Mouse (Mus musculus) midbrain, embryonic 12.5 days (tissue): ENCODE measurements around the gene Rrp1b. TPM values are rescaled to one million over a fixed set of nuclear protein-coding genes. Genes with fewer than 3 reads are reported as not detected.

Experiments used
- ATAC-seq: fragments of 200-750 bp; cut with Nextera tagmentation; 2 replicates; pipeline ENCODE4 v1.8.0; 2017; ENCODE audit warnings: low read depth, moderate TSS enrichment, moderate library complexity; ENCODE audit not compliant: low FRiP score
- H3K27ac ChIP-seq: fragments of 300-500 bp; sonication (generic); replicated peaks from 2 replicates; pipeline ENCODE4 v1.5.1; 2016; ENCODE audit warnings: mild to moderate bottlenecking
- H3K27me3 ChIP-seq: fragments of 300-500 bp; sonication (generic); 2 replicates; pipeline ENCODE4 v1.6.1; 2016; ENCODE audit warnings: mild to moderate bottlenecking
- H3K36me3 ChIP-seq: fragments of 300-500 bp; sonication (generic); 2 replicates; pipeline ENCODE4 v1.6.1; 2016
- H3K4me1 ChIP-seq: fragments of 300-500 bp; sonication (generic); 2 replicates; pipeline ENCODE4 v1.6.1; 2016
- H3K4me2 ChIP-seq: fragments of 300-500 bp; sonication (generic); replicated peaks from 2 replicates; pipeline ENCODE4 v1.6.1; 2016; ENCODE audit warnings: mild to moderate bottlenecking, moderate library complexity
- H3K4me3 ChIP-seq: fragments of 300-500 bp; sonication (generic); 2 replicates; pipeline ENCODE4 v1.5.1; 2016; ENCODE audit warnings: mild to moderate bottlenecking
- H3K9ac ChIP-seq: fragments of 300-500 bp; sonication (generic); replicated peaks from 2 replicates; pipeline ENCODE4 v1.6.1; 2016; ENCODE audit warnings: mild to moderate bottlenecking, moderate library complexity
- H3K9me3 ChIP-seq: fragments of 300-500 bp; sonication (generic); 2 replicates; pipeline ENCODE4 v1.6.1; 2016; ENCODE audit warnings: mild to moderate bottlenecking
- WGBS: fragments of 180-500 bp; shearing (Covaris S2); methylation state at CpG from one replicate; pipeline ENCODE4 v1.1.7; 2016; 5-methylcytosine and 5-hydroxymethylcytosine counted together
- polyA plus RNA-seq: library from polyadenylated mRNA; unstranded; fragments of >200 nt; fragmentation: Nextera tagmentation; extraction: Ambion mirVana; gene quantifications from 2 replicates; pipeline ENCODE4 v1.2.1, GENCODE M21; 2016

Gene Rrp1b
- polyA plus RNA-seq, 1 experiment from 2014 or later: 54.5 TPM

- H3K4me3 ChIP-seq: no peak overlapping the region
Observed at GRCm38 (mm10) chr17:32013659-32014058, 22.2 kb upstream of the Rrp1b start.

GRCm38 (mm10) chr17:32016481-32016880, 19.4 kb upstream of the Rrp1b start:
- no peak overlapping the region for H3K4me2 ChIP-seq
- no peak overlapping the region for H3K27ac ChIP-seq
- H3K9ac ChIP-seq: no peak overlapping the region
- ATAC-seq: no peak
- H3K27me3 ChIP-seq: no peaks in the 10 kb centered on the region
- H3K9me3 ChIP-seq: no peaks in the 10 kb centered on the region
- no peaks in the 10 kb centered on the region for H3K36me3 ChIP-seq
- no peak overlapping the region for H3K4me3 ChIP-seq
- no peaks in the 10 kb centered on the region for H3K4me1 ChIP-seq
- 86% methylated on average over 8 of the region's 8 CpGs for WGBS

More at GRCm38 (mm10) chr17:32013659-32014058, 22.2 kb upstream of the Rrp1b start:
- ATAC-seq: no peak
- no peak overlapping the region for H3K9ac ChIP-seq
- H3K4me1 ChIP-seq: no peaks in the 10 kb centered on the region
- no peak overlapping the region for H3K4me2 ChIP-seq
- H3K9me3 ChIP-seq: no peaks in the 10 kb centered on the region
- H3K27me3 ChIP-seq: no peaks in the 10 kb centered on the region
- H3K36me3 ChIP-seq: no peaks in the 10 kb centered on the region
- no peak overlapping the region for H3K27ac ChIP-seq

DNA sequence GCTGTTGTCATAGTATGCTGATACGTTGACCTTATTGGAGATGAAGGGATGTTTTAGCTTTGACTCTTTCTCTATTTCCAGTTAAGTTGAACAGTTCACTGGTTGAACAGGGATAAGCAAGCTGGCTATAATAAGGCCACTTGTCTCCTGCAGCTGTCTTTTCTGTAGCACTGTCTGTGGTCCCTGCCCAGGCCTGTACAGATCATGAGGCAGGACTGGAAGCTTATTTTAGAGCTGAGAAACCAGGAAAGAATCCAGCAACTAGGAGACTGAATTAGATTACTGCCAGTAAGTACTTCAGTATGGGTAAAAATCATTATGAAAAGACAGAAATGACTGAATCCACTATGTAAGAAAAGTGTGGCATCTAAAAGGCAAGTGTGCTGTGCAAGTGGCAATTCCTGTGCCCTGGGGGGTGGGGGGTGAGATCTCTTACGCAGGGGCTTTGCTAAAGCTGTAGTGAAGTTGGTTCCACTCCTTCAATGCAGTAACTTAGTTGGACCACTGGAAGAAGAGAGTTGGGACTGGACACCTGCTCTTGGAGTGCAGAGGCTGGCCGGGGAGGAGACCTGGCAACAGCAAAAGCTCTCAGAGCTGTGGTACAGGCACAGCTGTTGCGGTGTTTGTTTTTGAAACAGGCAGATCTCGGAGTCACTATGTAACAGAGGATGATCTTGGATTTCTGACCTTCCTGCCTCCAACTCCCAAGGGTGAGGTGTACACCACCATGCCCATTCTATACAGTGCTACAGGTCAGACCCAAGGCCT, 17.6 kb upstream of the Rrp1b start:
- ATAC-seq: no peak
- H3K9ac ChIP-seq: no peak overlapping the region
- H3K36me3 ChIP-seq: no peaks in the 10 kb centered on the region
- H3K4me2 ChIP-seq: no peak overlapping the region
- no peak overlapping the region for H3K27ac ChIP-seq
- 86% methylated on average over 5 of the region's 5 CpGs for WGBS
- H3K4me1 ChIP-seq: no peaks in the 10 kb centered on the region
- H3K27me3 ChIP-seq: no peaks in the 10 kb centered on the region
- no peak overlapping the region for H3K4me3 ChIP-seq
- no peaks in the 10 kb centered on the region for H3K9me3 ChIP-seq

DNA sequence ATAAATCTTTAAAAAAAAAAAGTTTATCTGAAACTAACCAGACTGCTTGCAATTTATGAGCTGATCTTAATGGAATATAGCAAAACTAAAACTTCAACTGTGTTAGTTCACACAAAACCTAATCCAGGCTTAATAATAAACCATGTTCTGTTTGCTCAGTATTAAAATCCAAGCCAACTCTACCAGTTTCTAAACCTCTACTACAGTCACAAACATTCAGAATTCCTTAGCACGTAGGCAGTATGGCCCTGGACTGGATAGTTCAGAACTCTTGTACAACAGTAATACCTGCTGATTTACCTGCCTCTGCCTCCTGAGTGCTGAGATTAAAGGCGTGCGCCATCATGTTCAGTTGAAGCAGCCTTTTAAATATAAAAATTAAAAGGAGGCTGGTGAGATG, 13.9 kb upstream of the Rrp1b start:
- no peak overlapping the region for H3K4me2 ChIP-seq
- no peaks in the 10 kb centered on the region for H3K36me3 ChIP-seq

DNA sequence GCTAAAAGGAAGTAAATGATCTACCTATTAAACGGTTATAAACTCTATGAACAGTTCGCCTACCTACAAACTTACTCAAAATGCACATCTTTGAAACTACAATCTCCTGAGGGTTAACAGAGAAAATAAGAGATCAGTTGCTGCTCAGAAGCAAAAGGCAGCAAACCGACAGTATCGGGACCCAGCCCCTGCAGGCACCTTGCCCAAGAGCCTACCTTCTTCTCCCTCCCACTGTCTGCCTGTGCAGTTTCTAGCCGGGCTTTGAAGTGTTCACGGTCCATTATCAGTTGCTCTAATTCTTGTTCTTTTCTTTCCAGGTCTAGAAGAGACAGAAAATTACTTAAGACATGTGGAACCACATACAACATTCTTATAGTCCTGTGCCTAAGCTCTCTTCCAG, 13.3 kb upstream of the Rrp1b start:
- WGBS: 85% methylated on average over 6 of the region's 6 CpGs

More for the DNA sequence above, 13.9 kb upstream of the Rrp1b start:
- Histone ChIP-seq H3K9me3 (no peaks in the 10 kb centered on the region), H3K4me1 (no peaks in the 10 kb centered on the region), H3K27me3 (no peaks in the 10 kb centered on the region), H3K9ac (no peak overlapping the region), H3K27ac (no peak overlapping the region), H3K4me3 (no peak overlapping the region)
- no peak for ATAC-seq
- 94% methylated on average over 3 of the region's 3 CpGs for WGBS

GRCm38 (mm10) chr17:32023088-32023487, 12.8 kb upstream of the Rrp1b start:
- no peaks in the 10 kb centered on the region for H3K36me3 ChIP-seq
- H3K27me3 ChIP-seq: no peaks in the 10 kb centered on the region
- H3K9ac ChIP-seq: no peak overlapping the region
- no peaks in the 10 kb centered on the region for H3K4me1 ChIP-seq
- no peak overlapping the region for H3K27ac ChIP-seq
- no peak overlapping the region for H3K4me3 ChIP-seq
- H3K9me3 ChIP-seq: no peaks in the 10 kb centered on the region
- ATAC-seq: no peak
- no peak overlapping the region for H3K4me2 ChIP-seq
- WGBS: 82% methylated on average over 8 of the region's 8 CpGs

More for the DNA sequence above, 13.3 kb upstream of the Rrp1b start:
- Histone ChIP-seq H3K4me3 (no peak overlapping the region), H3K4me1 (no peaks in the 10 kb centered on the region), H3K9me3 (no peaks in the 10 kb centered on the region), H3K27me3 (no peaks in the 10 kb centered on the region), H3K36me3 (no peaks in the 10 kb centered on the region), H3K27ac (no peak overlapping the region), H3K4me2 (no peak overlapping the region), H3K9ac (no peak overlapping the region)
- ATAC-seq: no peak

DNA sequence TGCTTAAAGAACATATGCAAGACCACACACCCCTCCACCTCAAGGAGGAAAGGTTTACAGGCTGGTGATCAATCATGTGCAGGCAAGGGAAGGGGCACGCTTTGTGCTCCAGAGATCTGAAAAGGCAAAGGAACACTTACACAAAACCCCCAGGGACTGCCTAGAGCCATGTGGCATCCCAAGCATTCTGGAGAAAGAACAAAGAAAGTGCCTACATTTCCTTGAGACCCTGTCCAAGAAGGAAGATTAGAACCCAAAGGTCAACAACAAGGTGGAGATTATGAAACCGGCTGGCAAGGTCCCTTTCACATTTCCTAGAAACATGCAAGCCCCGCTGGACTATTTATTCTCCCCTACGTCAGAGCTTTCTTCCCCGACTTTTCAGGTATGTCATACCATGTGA, 11.2 kb upstream of the Rrp1b start:
- no peaks in the 10 kb centered on the region for H3K27me3 ChIP-seq
- H3K4me1 ChIP-seq: no peaks in the 10 kb centered on the region
- H3K4me3 ChIP-seq: no peak overlapping the region
- WGBS: 74% methylated on average over 5 of the region's 5 CpGs
- no peak overlapping the region for H3K4me2 ChIP-seq
- no peaks in the 10 kb centered on the region for H3K9me3 ChIP-seq
- H3K27ac ChIP-seq: no peak overlapping the region
- H3K9ac ChIP-seq: no peak overlapping the region
- H3K36me3 ChIP-seq: no peaks in the 10 kb centered on the region
- ATAC-seq: no peak

DNA sequence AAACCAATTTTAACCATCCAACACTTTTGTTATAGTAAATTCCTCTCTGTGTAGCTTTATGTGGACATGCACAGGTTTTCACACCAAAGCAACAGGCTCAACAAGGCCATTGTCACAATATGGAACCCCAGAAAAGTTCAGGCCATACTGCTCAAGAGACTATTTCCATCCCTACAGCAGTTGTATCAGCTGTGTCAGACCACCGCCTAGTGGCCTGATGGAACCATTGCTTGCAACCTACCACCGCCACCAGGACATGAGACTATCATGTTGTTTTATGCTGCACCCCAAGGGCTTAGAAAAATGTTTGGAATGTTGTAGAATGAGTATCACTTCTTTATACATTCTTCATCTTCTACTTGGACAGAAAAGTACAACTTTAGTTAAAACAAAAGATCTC, 10.5 kb upstream of the Rrp1b start:
- H3K4me1 ChIP-seq: no peaks in the 10 kb centered on the region
- no peak overlapping the region for H3K27ac ChIP-seq
- no peak overlapping the region for H3K4me2 ChIP-seq
- no peak for ATAC-seq
- WGBS: 11% methylated on average over 2 of the region's 2 CpGs
- H3K27me3 ChIP-seq: no peaks in the 10 kb centered on the region
- H3K9ac ChIP-seq: no peak overlapping the region
- no peaks in the 10 kb centered on the region for H3K9me3 ChIP-seq
- no peak overlapping the region for H3K4me3 ChIP-seq
- no peaks in the 10 kb centered on the region for H3K36me3 ChIP-seq

- Histone ChIP-seq H3K9me3 (no peaks in the 10 kb centered on the region), H3K4me1 (no peaks in the 10 kb centered on the region), H3K36me3 (no peaks in the 10 kb centered on the region), H3K4me2 (no peak overlapping the region), H3K9ac (no peak overlapping the region), H3K27me3 (0 out of 2 replicates have a peak, but pooled peaks cover 5% of the 10 kb centered on the region), H3K4me3 (no peak overlapping the region), H3K27ac (no peak overlapping the region)
- 37% methylated on average over 3 of the region's 3 CpGs for WGBS
- ATAC-seq: no peak
Observed at GRCm38 (mm10) chr17:32027666-32028065, 8.2 kb upstream of the Rrp1b start.

DNA sequence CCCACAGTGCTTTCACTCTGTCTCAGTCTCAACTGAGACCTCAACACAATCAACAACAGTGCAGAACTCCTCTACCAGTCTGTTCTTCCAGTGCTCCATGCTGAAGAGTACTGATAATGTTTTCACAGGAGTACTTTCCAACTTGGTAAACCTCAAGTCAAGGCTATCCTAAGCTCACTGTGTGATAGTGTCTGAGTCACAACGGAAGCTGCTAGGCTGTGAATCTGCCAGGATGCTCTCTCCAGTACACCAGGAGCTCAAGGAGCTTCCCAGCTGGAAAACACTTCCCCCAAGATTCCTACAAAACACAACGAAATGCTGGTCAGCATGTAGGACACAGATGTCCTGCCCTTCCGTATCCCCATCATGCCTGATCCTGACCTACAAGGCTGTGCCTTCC, 7.6 kb upstream of the Rrp1b start:
- ATAC-seq: no peak
- H3K27me3 ChIP-seq: 0 out of 2 replicates have a peak, but pooled peaks cover 5% of the 10 kb centered on the region
- H3K4me2 ChIP-seq: no peak overlapping the region
- no peak overlapping the region for H3K4me3 ChIP-seq
- no peaks in the 10 kb centered on the region for H3K36me3 ChIP-seq
- no peaks in the 10 kb centered on the region for H3K4me1 ChIP-seq
- no peak overlapping the region for H3K9ac ChIP-seq
- H3K27ac ChIP-seq: no peak overlapping the region
- no peaks in the 10 kb centered on the region for H3K9me3 ChIP-seq
- WGBS: 83% methylated on average over 3 of the region's 3 CpGs

GRCm38 (mm10) chr17:32031684-32032083, 4.2 kb upstream of the Rrp1b start:
- Histone ChIP-seq H3K36me3 (no peaks in the 10 kb centered on the region), H3K4me1 (peaks cover 6% of the 10 kb centered on the region), H3K9me3 (no peaks in the 10 kb centered on the region), H3K27me3 (0 out of 2 replicates have a peak, but pooled peaks cover 5% of the 10 kb centered on the region), H3K4me2 (no peak overlapping the region), H3K27ac (no peak overlapping the region), H3K4me3 (no peak overlapping the region), H3K9ac (no peak overlapping the region)
- 46% methylated on average over 7 of the region's 7 CpGs for WGBS
- no peak for ATAC-seq

DNA sequence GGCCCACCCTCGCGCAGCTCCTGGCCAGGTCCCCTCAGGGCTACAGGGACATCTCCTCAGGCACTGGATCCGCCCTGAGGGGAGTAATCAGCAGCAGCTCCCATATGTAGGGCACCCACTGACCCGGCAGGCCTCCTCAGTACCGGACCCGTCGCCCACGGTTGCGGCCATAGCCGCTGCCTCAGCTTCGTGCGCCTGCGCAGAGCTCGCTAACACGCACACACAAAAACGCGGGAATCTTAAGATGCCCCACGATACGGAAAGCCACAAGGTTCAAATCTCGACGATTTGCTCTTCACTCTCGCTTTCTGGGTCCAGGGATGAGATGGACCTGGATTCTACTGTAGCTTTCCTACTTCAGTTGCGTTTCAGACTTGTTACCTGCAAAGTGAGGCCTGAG, 1.6 kb upstream of the Rrp1b start:
- Histone ChIP-seq H3K4me1 (peaks cover 24% of the 10 kb centered on the region), H3K4me3 (no peak overlapping the region), H3K36me3 (peaks cover 4% of the 10 kb centered on the region; the same call in 1 of the 2 replicates), H3K9me3 (no peaks in the 10 kb centered on the region), H3K27me3 (0 out of 2 replicates have a peak, but pooled peaks cover 5% of the 10 kb centered on the region), H3K9ac (no peak overlapping the region), H3K4me2 (no peak overlapping the region), H3K27ac (no peak overlapping the region)
- 90% methylated on average over 23 of the region's 23 CpGs for WGBS
- no peak for ATAC-seq
